Mouse (Mus musculus): ENCODE results near the gene Xpnpep3.

DNA sequence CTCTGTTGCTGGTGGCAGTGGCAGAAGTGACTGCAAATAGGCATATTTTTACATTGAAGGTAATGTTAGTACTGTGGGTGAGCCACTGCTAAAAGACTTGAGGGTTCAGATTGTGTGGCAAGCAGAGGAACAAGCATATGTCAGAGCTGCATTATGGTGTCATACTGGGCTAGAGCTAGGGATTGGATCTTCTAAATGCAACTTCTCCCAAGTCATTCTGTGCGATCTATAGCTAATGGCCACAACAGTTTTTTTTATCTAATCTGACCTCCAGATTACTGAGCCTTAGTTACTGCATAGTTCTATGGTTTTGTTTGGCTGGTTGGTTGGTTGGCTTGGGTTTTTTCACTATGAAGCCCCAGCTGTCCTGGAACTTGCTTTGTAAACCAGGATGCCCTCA lies 8.3 kb downstream of the Xpnpep3 start, which contains the start of gene Dnajb7:
- no peak for TF ChIP-seq GATA1 (IDR thresholded peaks at IDR 0.05; ENCODE audit: borderline replicate concordance, low read length)
- TF ChIP-seq FLI1 (IDR thresholded peaks at IDR 0.05; ENCODE audit: low read length): no peak

Data from megakaryocyte, embryonic 14.5 days (primary cell).